Mouse (Mus musculus) CH12F3 (cell line): ENCODE data around the gene Gm42791.

Experiments used
- in situ Hi-C: fragments of 300-500 bp; cut with MboI; formaldehyde crosslinking; loops from 2 replicates; pipeline ENCODE4 v1.14.3; 2020; ENCODE audit warnings: low sequenced_read_pairs

The Gm42791 gene

GRCm38 (mm10) chr5:148978458-148979165, 16.3 kb downstream of the Gm42791 start:
- in situ Hi-C loops = no loop called here

- in situ Hi-C loops = no loop called here
Measured at GRCm38 (mm10) chr5:148977698-148978457, 17.1 kb downstream of the Gm42791 start.

DNA sequence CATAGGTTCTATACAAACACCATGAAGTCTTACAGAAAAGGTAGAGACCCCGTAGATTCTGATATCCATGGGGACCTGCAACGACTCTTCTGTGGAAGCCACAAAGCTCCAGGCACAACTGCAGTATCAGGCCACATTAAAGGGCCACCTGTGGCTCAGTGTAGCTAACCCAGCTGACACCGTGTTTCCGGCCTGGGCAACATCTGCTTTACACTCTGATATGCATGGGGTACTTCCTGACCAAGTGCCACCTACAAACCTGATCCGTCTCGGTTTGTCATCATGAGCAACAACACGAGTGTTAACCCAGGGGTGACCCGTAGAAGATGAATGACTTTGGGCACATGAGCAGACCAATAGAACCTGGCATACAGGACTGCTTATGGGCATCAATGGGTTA, 18.1 kb downstream of the Gm42791 start:
- in situ Hi-C loops = no loop called here

DNA sequence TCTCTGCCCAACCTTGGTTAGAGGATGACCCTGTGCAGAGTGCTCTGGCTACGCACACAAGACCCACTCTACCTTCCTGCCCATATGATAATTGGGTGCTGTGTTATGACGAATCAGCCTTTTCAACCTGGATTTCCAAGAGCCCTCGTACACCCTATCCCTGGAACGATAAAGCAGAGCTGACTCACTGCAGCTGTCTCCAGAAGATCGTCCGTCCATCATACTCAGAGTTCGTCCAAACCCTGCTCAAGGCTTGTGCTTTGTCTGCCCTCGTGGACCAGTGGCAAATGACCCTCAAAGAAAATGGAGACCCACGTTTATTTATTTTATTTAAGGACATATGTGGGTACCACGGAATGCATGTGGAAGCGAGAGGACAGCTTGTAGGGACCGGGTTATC, 19.9 kb downstream of the Gm42791 start:
- in situ Hi-C loops = no loop called here

DNA sequence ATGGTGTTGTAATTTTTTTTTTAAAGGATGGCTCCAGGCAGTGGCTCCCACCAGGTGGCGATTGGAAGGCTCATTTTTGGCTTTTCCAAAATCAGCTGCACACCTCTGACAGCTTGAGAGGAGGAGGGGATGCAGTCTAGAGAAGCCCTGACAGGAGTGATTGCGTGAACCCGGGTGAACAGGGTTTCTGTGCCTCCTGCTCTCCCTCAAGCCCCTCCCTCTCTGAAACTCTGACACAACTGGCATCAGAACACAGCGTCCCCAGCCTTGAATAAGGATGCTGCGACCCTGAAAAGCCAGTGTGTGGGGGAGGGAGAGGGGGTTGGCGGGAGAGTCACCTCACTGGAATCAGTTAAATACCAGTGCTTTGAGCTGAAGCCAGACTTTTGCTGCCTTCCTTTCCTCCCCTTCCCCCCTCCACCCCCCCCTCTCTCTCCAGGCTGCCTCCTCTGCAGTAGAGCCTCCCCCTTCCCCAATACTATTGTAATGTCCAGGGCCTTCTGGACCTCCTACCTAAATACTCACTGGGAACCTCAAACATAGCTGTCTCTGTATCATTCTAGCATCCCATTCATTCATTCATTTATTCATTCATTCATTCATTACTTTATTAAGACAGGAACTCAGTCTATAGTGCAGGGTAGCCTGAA, 21.8 kb downstream of the Gm42791 start:
- in situ Hi-C loops = no loop called here

DNA sequence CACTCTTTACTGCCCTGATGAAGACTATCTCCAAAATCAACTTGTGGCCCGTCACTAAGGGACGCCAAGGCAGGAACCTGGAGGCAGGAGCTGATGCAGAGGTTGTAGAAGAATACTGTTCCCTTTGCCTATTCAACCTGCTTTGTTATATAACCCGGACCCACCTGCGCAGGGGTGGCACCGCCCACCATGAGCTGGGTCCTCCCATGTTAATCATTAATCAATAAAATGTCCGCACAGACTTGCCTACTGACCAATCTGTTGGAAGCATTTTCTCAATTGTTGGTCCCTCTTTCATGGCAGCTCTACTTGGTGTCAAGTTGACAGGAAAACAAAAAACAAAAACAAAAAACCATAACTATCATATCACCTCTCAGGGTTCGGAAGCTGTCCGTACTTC, 22.8 kb downstream of the Gm42791 start:
- in situ Hi-C loops = no loop called here

- in situ Hi-C loops = no loop called here
Measured at GRCm38 (mm10) chr5:148969648-148970047, 25.3 kb downstream of the Gm42791 start.

DNA sequence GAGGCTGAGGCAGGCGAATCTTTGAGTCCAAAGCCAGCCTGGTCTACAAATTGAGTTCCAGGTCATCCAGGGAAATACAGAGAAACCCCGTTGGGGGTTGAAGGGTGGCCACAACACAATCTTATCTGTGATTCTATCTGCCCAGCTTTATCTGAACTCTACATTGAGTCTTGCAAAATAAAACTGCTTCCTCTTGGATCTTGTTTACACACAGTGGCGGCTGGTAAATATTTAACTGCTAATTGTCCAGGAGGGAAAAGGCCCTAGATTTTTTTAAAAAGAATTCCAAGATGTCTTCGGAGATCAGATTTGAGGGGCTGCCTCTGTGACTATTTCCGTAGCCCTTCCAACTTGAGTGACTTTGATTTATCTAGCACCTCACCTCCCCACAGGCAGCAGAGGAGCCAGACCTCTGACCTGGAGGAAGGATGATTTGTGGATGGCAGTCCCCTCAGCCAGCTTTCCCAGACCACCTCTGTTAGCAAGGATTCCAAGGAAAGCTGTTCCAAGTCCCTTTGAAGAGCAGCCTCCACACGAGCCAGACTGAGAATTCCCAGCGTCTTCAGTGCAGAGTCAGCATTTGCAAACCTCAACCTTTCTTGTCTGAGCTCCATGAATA, 25.9 kb downstream of the Gm42791 start:
- in situ Hi-C loops = no loop called here

DNA sequence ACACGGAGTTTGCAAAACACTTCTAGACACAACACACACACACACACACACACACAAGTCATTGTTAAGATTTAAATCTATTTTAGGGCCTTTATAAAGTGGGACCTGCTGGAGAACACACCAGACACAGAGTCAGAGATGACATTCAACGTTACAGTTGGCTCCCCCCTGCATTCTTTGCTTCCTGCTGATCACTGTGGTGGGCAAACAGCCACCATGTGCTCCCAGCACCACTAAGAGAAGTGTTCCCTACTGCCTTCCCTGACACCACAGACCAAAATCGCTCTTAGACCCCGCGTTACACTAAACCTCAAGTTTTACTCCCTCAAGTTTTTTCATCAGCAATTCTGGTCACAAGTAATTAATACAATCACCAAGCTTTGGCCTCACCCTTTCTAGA, 26.8 kb downstream of the Gm42791 start:
- in situ Hi-C loops = no loop called here

GRCm38 (mm10) chr5:148966395-148966794, 28.6 kb downstream of the Gm42791 start:
- in situ Hi-C loops = no loop called here

DNA sequence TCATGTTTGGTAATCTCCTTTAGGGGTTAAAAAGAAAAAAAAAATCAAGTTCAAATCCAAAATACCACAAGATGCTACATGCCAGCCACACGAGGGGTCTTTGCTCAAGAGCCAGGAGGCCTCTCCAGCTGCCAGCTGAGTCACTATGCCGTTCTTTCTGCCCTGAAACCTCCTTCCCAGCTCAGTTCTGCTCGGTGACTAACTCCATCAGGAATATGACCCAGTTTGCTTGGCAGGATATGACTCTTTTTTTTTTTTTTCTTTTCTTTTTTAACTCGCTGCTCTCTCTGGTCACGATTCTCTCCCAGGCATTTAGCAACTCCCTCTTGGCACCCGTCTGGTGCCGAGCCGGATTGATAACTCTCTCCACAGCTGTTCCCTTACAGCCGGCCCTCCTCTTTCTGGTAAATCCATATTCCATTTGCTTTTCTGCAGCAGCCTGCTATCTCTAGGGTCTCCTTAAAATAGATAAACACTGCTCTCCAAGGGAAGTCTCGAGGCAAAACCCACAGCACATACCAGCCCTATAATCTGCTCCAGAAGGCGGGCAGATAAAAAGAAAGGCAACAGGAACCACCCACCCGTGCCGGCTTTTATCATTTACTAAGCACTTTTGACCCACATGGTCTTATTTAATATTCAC, 29.1 kb downstream of the Gm42791 start:
- in situ Hi-C loops = no loop called here

DNA sequence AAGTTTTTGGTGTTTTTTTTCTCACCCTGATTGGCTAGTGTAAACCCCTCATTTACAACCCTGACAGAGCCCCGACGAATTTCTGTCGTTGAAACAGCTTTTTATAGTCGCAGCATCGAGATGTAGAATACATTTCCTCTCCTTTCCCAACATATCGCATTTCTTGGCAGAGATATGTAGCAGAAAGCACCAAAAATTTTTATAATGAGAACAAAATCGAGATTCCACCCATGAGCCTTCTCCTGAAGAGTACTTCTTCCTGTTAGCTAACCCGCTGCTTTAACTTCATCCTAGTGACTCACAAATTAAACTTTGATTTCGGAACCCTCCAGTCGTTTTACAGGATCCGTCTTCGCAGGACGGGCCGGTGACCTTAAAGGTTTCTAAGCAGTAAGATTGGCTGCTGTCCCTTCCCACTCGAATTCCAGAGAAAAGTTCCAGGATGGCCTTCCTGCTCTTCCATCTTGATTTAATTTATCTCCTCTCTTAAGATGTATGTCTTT, 29.8 kb downstream of the Gm42791 start:
- in situ Hi-C loops = no loop called here

- in situ Hi-C loops = no loop called here
Measured at GRCm38 (mm10) chr5:148964251-148964650, 30.7 kb downstream of the Gm42791 start.

GRCm38 (mm10) chr5:148960211-148960610, 34.7 kb downstream of the Gm42791 start:
- in situ Hi-C loops = no loop called here

- in situ Hi-C loops = no loop called here
Measured at GRCm38 (mm10) chr5:148959068-148959990, 35.6 kb downstream of the Gm42791 start.

GRCm38 (mm10) chr5:148958355-148958754, 36.6 kb downstream of the Gm42791 start:
- in situ Hi-C loops = no loop called here

GRCm38 (mm10) chr5:148956898-148957535, 37.9 kb downstream of the Gm42791 start:
- in situ Hi-C loops = no loop called here

DNA sequence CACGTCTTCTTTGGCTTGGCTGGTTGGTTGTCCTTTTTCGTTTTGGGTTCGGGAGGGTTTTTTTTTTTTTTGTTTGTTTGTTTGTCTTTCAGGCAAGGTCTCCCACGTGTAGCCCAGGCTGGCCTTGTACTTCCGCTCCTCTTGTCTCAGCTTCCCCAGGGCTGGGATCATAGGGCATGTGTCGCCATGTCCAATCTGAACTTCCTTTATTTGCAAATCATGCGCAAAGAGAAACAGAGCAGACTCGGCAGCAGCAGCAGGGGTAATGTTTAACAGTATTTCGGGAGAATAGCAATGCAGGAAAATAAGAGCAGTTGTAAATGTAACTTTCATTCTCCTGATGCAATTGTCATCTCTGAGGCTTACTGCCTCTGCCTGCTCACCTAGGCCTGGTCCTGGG, 38.9 kb downstream of the Gm42791 start:
- in situ Hi-C loops = no loop called here

DNA sequence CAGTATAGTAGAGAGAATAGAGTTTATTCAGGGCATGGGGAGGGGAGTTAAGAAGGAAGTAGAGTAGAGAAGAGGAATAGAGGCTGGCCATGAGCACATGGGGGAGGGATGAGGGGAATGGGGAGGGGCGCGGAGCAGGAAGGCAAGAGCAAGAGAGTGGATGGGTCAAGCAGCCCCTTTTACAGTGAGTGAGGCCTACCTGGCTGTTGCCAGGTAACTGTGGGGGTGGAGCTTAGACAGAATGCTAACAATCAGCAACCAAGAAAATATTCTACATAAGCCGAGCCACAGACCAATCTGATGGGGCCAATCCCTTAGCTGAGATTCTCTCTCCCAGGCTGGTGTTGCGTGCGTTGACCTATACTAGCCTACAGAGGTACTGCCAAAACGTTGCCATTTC, 39.4 kb downstream of the Gm42791 start:
- in situ Hi-C loops = no loop called here
